Comparison of ENCODE assay signal across 17 mouse cellular contexts in genomic region chr4:130327366-130327765, GRCm38 (mm10). TPM values are rescaled to one million over a fixed set of nuclear protein-coding genes. Genes with fewer than 3 reads are reported as not detected.
DNase-seq lines count a peak whose midpoint lies in the region; ATAC-seq and TF ChIP-seq lines count a peak whose summit lies in the region.
"Had no signal": no experiment of that assay in that cellular context is flagged by ENCODE, and none has a peak within 500 bp of the region (broad histone marks: within the 10 kb centered on the region; RNA-seq: fewer than 3 reads in every experiment).

No protein-coding gene starts in this region.

- peaks cover 27% of the 10 kb centered on the region for H3K36me3 ChIP-seq in hindbrain, postnatal 0 days (ENCODE audit: insufficient read depth, low read length)
- H3K36me3 ChIP-seq in hindbrain, embryonic 10.5 days = peaks cover 89% of the 10 kb centered on the region
- H3K36me3 ChIP-seq in kidney, postnatal 0 days (ENCODE audit: insufficient read depth, low read length) = peaks cover 35% of the 10 kb centered on the region
- peaks cover 84% of the 10 kb centered on the region for H3K36me3 ChIP-seq in limb, embryonic 10.5 days

- no peaks in the 10 kb centered on the region for H3K4me1 ChIP-seq in hindbrain, postnatal 0 days (ENCODE audit: insufficient read depth, low read length)
- no peaks in the 10 kb centered on the region for H3K4me1 ChIP-seq in hindbrain, embryonic 10.5 days (replicated peaks)
- peaks cover 9% of the 10 kb centered on the region for H3K4me1 ChIP-seq in kidney, postnatal 0 days (replicated peaks; ENCODE audit: insufficient read depth, low read length)
- H3K4me1 ChIP-seq in limb, embryonic 10.5 days = no peaks in the 10 kb centered on the region
- H3K4me1 ChIP-seq: forebrain, embryonic 10.5 days; limb, embryonic 15.5 days; midbrain, embryonic 10.5 days had no signal

- WGBS in hindbrain, postnatal 0 days = 67% methylated on average over 9 of the region's 9 CpGs
- 86% methylated on average over 9 of the region's 9 CpGs for WGBS in hindbrain, embryonic 10.5 days
- 56% methylated on average over 9 of the region's 9 CpGs for WGBS in kidney, postnatal 0 days
- 88% methylated on average over 9 of the region's 9 CpGs for WGBS in limb, embryonic 10.5 days

- peak; percentile 31 for DNase-seq in hindbrain, postnatal 0 days (ENCODE audit: low spot score)
- no peak for DNase-seq in hindbrain, embryonic 10.5 days (ENCODE audit: low spot score)
- peak; percentile 90 for DNase-seq in brain, adult 2 months (ENCODE audit: low read depth, low spot score)
- DNase-seq in cerebellum, adult 18-20 months = peak; percentile 70 to 80
- DNase-seq in kidney, postnatal 0 days (ENCODE audit: low spot score) = no peak
- no peak for DNase-seq in limb, embryonic 10.5 days (ENCODE audit: low spot score)
- DNase-seq in thymus, postnatal 4 days = no peak
- DNase-seq: adrenal gland, adult 8-10 months; liver, postnatal 0 days; right cerebral cortex, adult 18-20 months had no signal

- no peaks in the 10 kb centered on the region for H3K9me3 ChIP-seq in hindbrain, postnatal 0 days (ENCODE audit: low read length)
- H3K9me3 ChIP-seq in hindbrain, embryonic 10.5 days = no peaks in the 10 kb centered on the region
- no peaks in the 10 kb centered on the region for H3K9me3 ChIP-seq in kidney, postnatal 0 days (replicated peaks; ENCODE audit: low read length)
- H3K9me3 ChIP-seq in limb, embryonic 10.5 days (replicated peaks) = no peaks in the 10 kb centered on the region
- H3K9me3 ChIP-seq: forebrain, embryonic 10.5 days; G1E; limb, embryonic 15.5 days; midbrain, embryonic 10.5 days had no signal

- TF ChIP-seq CTCF in hindbrain, postnatal 0 days (IDR thresholded peaks at IDR 0.05; ENCODE audit: low read depth) = no peak
- TF ChIP-seq CTCF in kidney, postnatal 0 days (IDR thresholded peaks at IDR 0.05; ENCODE audit: low read depth) = no peak

- H3K4me3 ChIP-seq in hindbrain, postnatal 0 days (ENCODE audit: low read length) = no peak overlapping the region
- H3K4me3 ChIP-seq in hindbrain, embryonic 10.5 days = no peak overlapping the region
- H3K4me3 ChIP-seq in kidney, postnatal 0 days (replicated peaks; ENCODE audit: low read depth, low read length) = no peak overlapping the region
- H3K4me3 ChIP-seq in limb, embryonic 10.5 days = no peak overlapping the region
- H3K4me3 ChIP-seq: forebrain, embryonic 10.5 days; limb, embryonic 15.5 days; midbrain, embryonic 10.5 days had no signal

- H3K27ac ChIP-seq in hindbrain, postnatal 0 days = peak overlapping the region; percentile 0; the same call in 1 of the 2 replicates
- H3K27ac ChIP-seq in hindbrain, embryonic 10.5 days = no peak overlapping the region
- H3K27ac ChIP-seq in kidney, postnatal 0 days = peak overlapping the region; percentile 76
- H3K27ac ChIP-seq in limb, embryonic 10.5 days = no peak overlapping the region
- H3K27ac ChIP-seq: forebrain, embryonic 10.5 days; limb, embryonic 15.5 days; midbrain, embryonic 10.5 days; stomach, postnatal 0 days had no signal

- no peak overlapping the region for H3K9ac ChIP-seq in hindbrain, postnatal 0 days (replicated peaks; ENCODE audit: low read length)
- no peak overlapping the region for H3K9ac ChIP-seq in kidney, postnatal 0 days (ENCODE audit: low read depth, low read length)
- H3K9ac ChIP-seq: limb, embryonic 15.5 days; liver, postnatal 0 days had no signal

- no peak for ATAC-seq in hindbrain, postnatal 0 days
- no peak for ATAC-seq in kidney, postnatal 0 days (replicated peaks; ENCODE audit: low FRiP score, low read depth)
- ATAC-seq: liver, postnatal 0 days had no signal

- H3K4me2 ChIP-seq in hindbrain, postnatal 0 days (ENCODE audit: low read depth, low read length) = no peak overlapping the region
- H3K4me2 ChIP-seq in kidney, postnatal 0 days (ENCODE audit: low read length) = no peak overlapping the region
- H3K4me2 ChIP-seq: limb, embryonic 15.5 days had no signal

- no peaks in the 10 kb centered on the region for H3K27me3 ChIP-seq in hindbrain, postnatal 0 days (ENCODE audit: insufficient read depth, low read length)
- no peaks in the 10 kb centered on the region for H3K27me3 ChIP-seq in hindbrain, embryonic 10.5 days (ENCODE audit: insufficient read depth, poor library complexity, severe bottlenecking)
- no peaks in the 10 kb centered on the region for H3K27me3 ChIP-seq in kidney, postnatal 0 days (ENCODE audit: insufficient read depth, low read length)
- no peaks in the 10 kb centered on the region for H3K27me3 ChIP-seq in limb, embryonic 10.5 days (ENCODE audit: low read depth, poor library complexity, severe bottlenecking)
- H3K27me3 ChIP-seq: limb, embryonic 15.5 days had no signal

RNA-seq across cellular contexts. Expression of gene Gm10570, which starts 18.9 kb away (rescaled TPM):
- 4.5 and 6.8 TPM in 2 replicates for total RNA-seq in hindbrain, postnatal 0 days (2014; rRNA removed)
- 1.3 and 1.7 TPM in 2 replicates for polyA plus RNA-seq in hindbrain, postnatal 0 days (2015; fragmentation: Nextera tagmentation; extraction: Ambion mirVana)
- polyA plus RNA-seq in hindbrain, embryonic 10.5 days (2016; fragmentation: Nextera tagmentation; extraction: Ambion mirVana) = not detected in 2 replicates
- polyA plus RNA-seq in kidney, postnatal 0 days (2015; fragmentation: Nextera tagmentation; extraction: Ambion mirVana) = 0.69 and 1.2 TPM in 2 replicates
- polyA plus RNA-seq in limb, embryonic 10.5 days (2016; fragmentation: Nextera tagmentation; extraction: Ambion mirVana) = not detected in 2 replicates
- total RNA-seq: G1E; heart, adult 18-20 months had no signal
- polyA plus RNA-seq: embryonic facial prominence, embryonic 14.5 days; forebrain, embryonic 10.5 days; G1E; limb, embryonic 15.5 days; liver, postnatal 0 days; midbrain, embryonic 10.5 days; stomach, postnatal 0 days had no signal

RNA-seq across cellular contexts. Expression of gene Fabp3, which starts 19.0 kb away (rescaled TPM):
- total RNA-seq in hindbrain, postnatal 0 days (2014; rRNA removed) = 122 and 131 TPM in 2 replicates
- polyA plus RNA-seq in hindbrain, postnatal 0 days (2015; fragmentation: Nextera tagmentation; extraction: Ambion mirVana) = 392 and 410 TPM in 2 replicates
- 12.3 and 33.1 TPM in 2 replicates for polyA plus RNA-seq in hindbrain, embryonic 10.5 days (2016; fragmentation: Nextera tagmentation; extraction: Ambion mirVana)
- 542 and 545 TPM in 2 replicates for polyA plus RNA-seq in kidney, postnatal 0 days (2015; fragmentation: Nextera tagmentation; extraction: Ambion mirVana)
- 2.2 and 3.0 TPM in 2 replicates for polyA plus RNA-seq in limb, embryonic 10.5 days (2016; fragmentation: Nextera tagmentation; extraction: Ambion mirVana)
- total RNA-seq: G1E had no signal
- polyA plus RNA-seq: G1E had no signal

RNA-seq across cellular contexts. Expression of gene Zcchc17, which starts 32.4 kb away (rescaled TPM):
- 23.9 and 31.4 TPM in 2 replicates for total RNA-seq in hindbrain, postnatal 0 days (2014; rRNA removed)
- polyA plus RNA-seq in hindbrain, postnatal 0 days (2015; fragmentation: Nextera tagmentation; extraction: Ambion mirVana) = 93.2 and 101 TPM in 2 replicates
- polyA plus RNA-seq in hindbrain, embryonic 10.5 days (2016; fragmentation: Nextera tagmentation; extraction: Ambion mirVana) = 70.6 and 70.8 TPM in 2 replicates
- polyA plus RNA-seq in kidney, postnatal 0 days (2015; fragmentation: Nextera tagmentation; extraction: Ambion mirVana) = 68.0 and 71.4 TPM in 2 replicates
- polyA plus RNA-seq in limb, embryonic 10.5 days (2016; fragmentation: Nextera tagmentation; extraction: Ambion mirVana) = 72.9 and 73.5 TPM in 2 replicates

RNA-seq across cellular contexts. Expression of gene Snrnp40, which starts 32.6 kb away (rescaled TPM):
- total RNA-seq in hindbrain, postnatal 0 days (2014; rRNA removed) = 57.9 and 74.2 TPM in 2 replicates
- polyA plus RNA-seq in hindbrain, postnatal 0 days (2015; fragmentation: Nextera tagmentation; extraction: Ambion mirVana) = 84.5 and 88.9 TPM in 2 replicates
- polyA plus RNA-seq in hindbrain, embryonic 10.5 days (2016; fragmentation: Nextera tagmentation; extraction: Ambion mirVana) = 204 and 221 TPM in 2 replicates
- 108 and 116 TPM in 2 replicates for polyA plus RNA-seq in kidney, postnatal 0 days (2015; fragmentation: Nextera tagmentation; extraction: Ambion mirVana)
- 254 and 257 TPM in 2 replicates for polyA plus RNA-seq in limb, embryonic 10.5 days (2016; fragmentation: Nextera tagmentation; extraction: Ambion mirVana)

RNA-seq across cellular contexts. Expression of gene Serinc2, which starts 48.4 kb away (rescaled TPM):
- 17.1 and 18.7 TPM in 2 replicates for total RNA-seq in hindbrain, postnatal 0 days (2014; rRNA removed)
- polyA plus RNA-seq in hindbrain, postnatal 0 days (2015; fragmentation: Nextera tagmentation; extraction: Ambion mirVana) = 17.8 and 19.2 TPM in 2 replicates
- 53.1 and 65.7 TPM in 2 replicates for polyA plus RNA-seq in hindbrain, embryonic 10.5 days (2016; fragmentation: Nextera tagmentation; extraction: Ambion mirVana)
- polyA plus RNA-seq in kidney, postnatal 0 days (2015; fragmentation: Nextera tagmentation; extraction: Ambion mirVana) = 52.6 and 58.0 TPM in 2 replicates
- 15.2 and 71.5 TPM in 2 replicates for polyA plus RNA-seq in limb, embryonic 10.5 days (2016; fragmentation: Nextera tagmentation; extraction: Ambion mirVana)
- total RNA-seq: G1E had no signal
- polyA plus RNA-seq: G1E had no signal

Comparison
In these comparisons a context has a peak if more than half of its experiments do, and no peak if none do; other contexts are left out.
1. DNase-seq: peak in hindbrain, postnatal 0 days (single experiment), brain, adult 2 months (single experiment) and cerebellum, adult 18-20 months (2 of 2); none in hindbrain, embryonic 10.5 days (single experiment), kidney, postnatal 0 days (single experiment), limb, embryonic 10.5 days (single experiment) and thymus, postnatal 4 days (single experiment).
2. H3K27ac ChIP-seq: peak in hindbrain, postnatal 0 days (single experiment) and kidney, postnatal 0 days (single experiment); none in hindbrain, embryonic 10.5 days (single experiment) and limb, embryonic 10.5 days (single experiment).
3. RNA of gene Fabp3, which starts 19.0 kb away (polyA plus RNA-seq): 542 to 545 TPM in kidney, postnatal 0 days and 392 to 410 TPM in hindbrain, postnatal 0 days; 12.3 to 33.1 TPM in hindbrain, embryonic 10.5 days and 2.2 to 3.0 TPM in limb, embryonic 10.5 days; every median in the first group is over 10 times any median in the second.